Mouse (Mus musculus) adrenal gland, adult 8-10 months (tissue): ENCODE data around the gene Dzip1. TPM values are rescaled to one million over a fixed set of nuclear protein-coding genes. Genes with fewer than 3 reads are reported as not detected.

Source experiments
- DNase-seq: peaks from one replicate; pipeline ENCODE4 v3.0.0; 2022
- total RNA-seq, 4 experiments: library from RNA; stranded (reverse); gene quantifications; 2 replicates each; pipeline ENCODE4 v1.2.4; 2022

Gene Dzip1
- total RNA-seq, 4 experiments from 2014 or later, result 12.4 to 30.5 (median 21.7) TPM

DNA sequence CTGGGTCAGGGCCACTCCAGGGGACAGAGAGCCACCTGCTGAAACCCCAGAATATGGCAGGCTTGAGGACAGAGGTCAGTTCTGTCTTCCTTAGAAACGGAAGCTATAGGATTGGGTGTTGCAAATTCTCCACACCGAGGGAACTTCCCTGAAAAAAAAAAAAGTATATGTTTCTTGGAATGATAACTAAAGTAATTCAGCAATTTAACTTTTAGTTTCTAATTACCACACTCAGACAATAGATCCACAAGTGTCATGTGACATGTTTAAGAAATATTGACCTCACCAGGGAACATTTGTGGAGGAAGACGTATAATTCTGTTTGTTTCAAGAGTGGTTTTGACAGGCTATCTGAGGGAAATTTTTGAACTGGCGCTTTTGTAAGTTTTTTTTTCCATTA lies 93.7 kb downstream of the Dzip1 start:
- no peak for DNase-seq

DNA sequence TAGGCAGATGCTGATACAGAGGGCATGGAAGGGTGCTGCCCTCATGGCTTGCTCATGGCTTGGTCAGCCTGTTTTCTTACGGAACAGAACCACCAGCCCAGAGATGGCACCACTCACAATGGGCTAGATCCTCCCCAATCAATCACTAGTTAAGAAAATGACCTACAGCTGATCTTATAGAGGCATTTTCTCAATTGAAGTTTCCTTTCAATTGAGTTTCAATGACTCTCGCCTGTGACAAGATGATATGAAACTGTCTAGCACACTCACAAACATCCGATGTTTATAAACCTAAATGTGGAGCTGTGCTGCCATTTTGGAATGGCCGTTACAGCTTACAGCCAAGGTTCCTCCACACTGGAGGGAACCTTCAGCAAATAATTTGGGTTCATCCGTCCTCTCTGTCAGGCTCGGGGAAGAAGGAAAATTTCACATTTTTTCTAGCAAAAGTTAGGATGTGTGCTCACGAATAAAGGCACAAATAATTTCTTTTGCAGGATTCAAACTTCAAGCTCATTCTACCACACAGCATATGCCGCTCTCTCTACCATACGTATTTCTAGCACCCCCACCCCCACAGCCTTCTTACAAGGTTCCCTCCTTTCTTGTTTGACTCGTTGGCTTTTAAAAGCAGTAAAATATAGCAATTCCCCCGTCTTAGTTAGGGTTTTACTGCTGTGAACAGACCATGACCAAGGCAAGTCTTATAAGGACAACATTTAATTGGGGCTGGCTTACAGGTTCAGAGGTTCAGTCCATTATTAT lies 95.7 kb downstream of the Dzip1 start:
- DNase-seq, result no peak

DNA sequence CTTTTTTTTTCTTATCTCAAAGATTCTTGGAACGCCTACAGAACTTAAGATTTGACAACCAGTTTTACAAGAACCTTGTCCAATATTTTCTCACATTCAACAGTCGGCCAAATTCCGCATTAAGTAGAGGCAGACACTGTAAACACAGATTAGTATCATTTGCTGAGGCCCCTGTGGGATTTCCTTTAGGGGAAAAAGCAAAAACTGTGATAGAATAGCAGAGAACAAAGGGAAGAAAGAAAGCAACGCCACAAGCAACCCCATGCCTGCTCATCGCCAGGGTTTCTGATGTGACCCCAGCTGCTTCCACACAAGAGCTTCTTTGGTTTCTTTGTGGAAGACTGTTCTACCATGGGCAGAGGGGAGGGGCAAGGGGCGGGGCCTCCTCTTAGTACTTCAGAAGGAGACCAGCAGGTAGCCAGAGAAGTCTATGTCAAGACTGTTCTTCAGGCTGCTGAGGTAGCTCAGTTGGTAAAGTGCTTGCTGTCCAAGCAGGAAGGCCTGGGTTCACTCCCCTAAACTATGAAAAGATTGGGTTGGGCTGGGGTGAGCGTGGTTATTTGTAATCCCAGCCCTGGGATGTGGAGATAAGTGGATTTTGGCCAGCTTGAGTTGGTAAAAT lies 97.9 kb downstream of the Dzip1 start:
- DNase-seq, result no peak

DNA sequence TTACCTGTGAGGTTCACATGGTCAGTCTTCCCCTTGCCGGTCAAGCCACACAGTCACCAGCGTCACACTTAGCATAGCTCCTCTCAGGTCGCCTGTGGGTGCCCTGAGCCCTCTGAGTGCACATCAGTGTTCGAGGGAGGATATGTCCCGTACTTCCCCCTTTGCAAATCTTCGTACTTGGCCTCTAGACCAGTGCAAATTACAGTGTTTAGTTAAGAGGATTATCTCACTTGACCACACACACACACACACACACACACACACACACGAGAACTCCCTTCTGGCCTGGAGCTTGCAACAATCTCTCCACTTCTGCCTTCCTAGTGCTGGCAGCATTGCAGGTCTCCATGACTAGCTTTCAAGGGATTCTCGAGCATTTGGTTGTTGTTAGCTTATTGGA lies 98.9 kb downstream of the Dzip1 start:
- no peak for DNase-seq

Other genes with a start within 250 kb of the Dzip1 start
- gene Abcc4, start 219.2 kb downstream of the Dzip1 start, total RNA-seq, result 10 to 100 TPM; 19.4 to 27.3 (median 22.7) TPM
- 1 to 10 TPM in 1 of 4 experiments, under 1 TPM in 3; 0.67 to 2.2 (median 0.89) TPM for gene Cldn10, start 137.6 kb downstream of the Dzip1 start, total RNA-seq
- gene Dnajc3, start 12.5 kb upstream of the Dzip1 start, total RNA-seq, result 10 to 100 TPM; 63.6 to 72.6 (median 67.7) TPM
- gene Uggt2, start 174.0 kb upstream of the Dzip1 start, total RNA-seq, result 10 to 100 TPM; 13.2 to 26.1 (median 19.4) TPM
- gene Hs6st3, start 212.9 kb upstream of the Dzip1 start, total RNA-seq, result 1 to 10 TPM in 2 of 4 experiments, under 1 TPM in 2; 0.41 to 2.3 (median 1.0) TPM